Mouse (Mus musculus) bone marrow, adult 2 months (tissue): Measurements from ENCODE around the gene Gas2l3.

Experiments
- CTCF ChIP-seq: fragments of 200-500 bp; IDR thresholded peaks from 2 replicates; pipeline ENCODE4 v1.5.1; 2011; ENCODE audit warnings: low read length, control low read depth; ENCODE audit not compliant: control insufficient read depth, insufficient read depth
- POLR2A ChIP-seq: fragments of 200-500 bp; IDR thresholded peaks from 2 replicates; pipeline ENCODE4 v1.6.1; 2011; ENCODE audit warnings: low read depth, mild to moderate bottlenecking, control low read depth, low read length, borderline replicate concordance; ENCODE audit not compliant: control insufficient read depth

DNA sequence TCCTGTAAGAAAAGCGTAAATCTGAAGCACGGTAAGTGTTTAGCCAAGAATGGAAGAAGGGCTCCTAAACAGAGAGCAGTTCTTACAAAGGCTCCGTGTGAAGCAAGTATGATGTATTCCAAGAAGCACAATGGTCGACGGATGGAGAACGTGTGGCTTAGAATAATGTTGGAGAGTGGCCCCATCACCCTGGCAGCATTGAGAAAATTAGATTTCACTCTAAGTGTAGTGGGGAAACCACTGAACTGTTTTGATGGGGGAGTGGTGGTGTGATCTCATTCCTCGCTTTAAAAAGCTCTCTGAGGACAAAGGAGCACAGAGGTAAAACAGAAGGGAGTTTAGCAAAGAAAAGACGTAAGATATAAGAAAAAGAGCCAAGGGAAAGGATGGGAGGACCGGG is 6.3 kb downstream of the Gas2l3 start:
- TF ChIP-seq CTCF (no peak), POLR2A (no peak)
